Mouse (Mus musculus) left cerebral cortex, postnatal 14 days (tissue): ENCODE measurements around the gene Nol8. TPM values are rescaled to one million over a fixed set of nuclear protein-coding genes. Genes with fewer than 3 reads are reported as not detected.
A peak's percentile ranks its signal among the peaks of the same experiment; 100 is the strongest.

Experiments
- DNase-seq, 2 experiments: peaks; one replicate each; pipeline ENCODE4 v3.0.0; 2021 to 2022; ENCODE audit warnings: low spot score in 2 of 2, mixed read lengths in 1 of 2
- intact Hi-C: fragments of 180-260 bp; cut with DNase I; formaldehyde crosslinking; loops from one replicate; pipeline ENCODE4 v1.15.1; 2025
- total RNA-seq, 2 experiments: library from RNA; stranded (reverse); gene quantifications; 2 replicates each; pipeline ENCODE4 v1.2.3; 2021

The Nol8 gene
- total RNA-seq, 2 experiments from 2014 or later = 21.3 to 24.7 TPM

- DNase-seq = peak; percentile 99 to 100
- intact Hi-C loops = no loop called here
Measured at GRCm38 (mm10) chr13:49681351-49682232, 28.7 kb downstream of the Nol8 start, which contains the start of gene Iars. Gene Iars, plus strand, starts transcription at chr13:49682100.

GRCm38 (mm10) chr13:49682233-49682846 lies 29.5 kb downstream of the Nol8 start:
- intact Hi-C loops = no loop called here
- DNase-seq = no peak

- intact Hi-C loops = no loop called here
- no peak for DNase-seq
Measured at GRCm38 (mm10) chr13:49684266-49684665, 31.4 kb downstream of the Nol8 start.

- DNase-seq = no peak
Measured at GRCm38 (mm10) chr13:49691056-49691455, 38.2 kb downstream of the Nol8 start.

GRCm38 (mm10) chr13:49703216-49703779 lies 50.4 kb downstream of the Nol8 start:
- no peak for DNase-seq
- intact Hi-C loops = no loop called here

More at GRCm38 (mm10) chr13:49691056-49691455, 38.2 kb downstream of the Nol8 start:
- intact Hi-C loops = no loop called here

- intact Hi-C loops = no loop called here
- no peak for DNase-seq
Measured at GRCm38 (mm10) chr13:49706032-49706690, 53.3 kb downstream of the Nol8 start.

- intact Hi-C loops = no loop called here
- DNase-seq = no peak
Measured at GRCm38 (mm10) chr13:49708311-49708710, 55.4 kb downstream of the Nol8 start.

GRCm38 (mm10) chr13:49712047-49712721 lies 59.3 kb downstream of the Nol8 start:
- no peak for DNase-seq
- intact Hi-C loops = no loop called here

- intact Hi-C loops = no loop called here
- no peak for DNase-seq
Measured at GRCm38 (mm10) chr13:49719310-49719709, 66.4 kb downstream of the Nol8 start.

Other genes with a start within 250 kb of the Nol8 start
- gene Ippk, start 231.8 kb upstream of the Nol8 start, total RNA-seq = 10 to 100 TPM; 12.8 to 14.2 TPM
- 1 to 10 TPM; 1.3 to 2.4 TPM for gene Tes3-ps, start 159.8 kb upstream of the Nol8 start, total RNA-seq
- 1 to 10 TPM; 2.0 to 2.4 TPM for gene Ecm2, start 148.3 kb upstream of the Nol8 start, total RNA-seq
- 1 to 10 TPM; 1.4 to 1.9 TPM for gene Aspn, start 108.6 kb upstream of the Nol8 start, total RNA-seq
- gene Omd, start 70.6 kb upstream of the Nol8 start, total RNA-seq = 1 to 10 TPM; 1.5 to 1.9 TPM
- gene Ogn, start 45.0 kb upstream of the Nol8 start, total RNA-seq = 1 to 10 TPM; 5.4 to 7.3 TPM
- 1 to 10 TPM in 1 of 2 experiments, under 1 TPM in 1; 0.92 to 1.5 TPM for gene Cenpp, start 293 bp upstream of the Nol8 start, total RNA-seq
- gene Iars, start 29.0 kb downstream of the Nol8 start, total RNA-seq = 10 to 100 TPM; 68.0 to 72.7 TPM
- gene Gm30302, start 145.9 kb downstream of the Nol8 start, total RNA-seq = not detected